Mouse (Mus musculus) bone marrow macrophage, adult 2 months (primary cell): ENCODE results near the gene Actr10. TPM values are rescaled to one million over a fixed set of nuclear protein-coding genes. Genes with fewer than 3 reads are reported as not detected.

Source experiments
- H3K27ac ChIP-seq: 2 replicates; pipeline ENCODE4 v1.5.1; 2012; ENCODE audit warnings: low read depth, low read length; ENCODE audit not compliant: insufficient read depth
- H3K4me1 ChIP-seq: 2 replicates; pipeline ENCODE4 v1.6.1; 2012; ENCODE audit warnings: low read length; ENCODE audit not compliant: control insufficient read depth, insufficient read depth
- H3K4me3 ChIP-seq: 2 replicates; pipeline ENCODE4 v1.5.1; 2012; ENCODE audit warnings: mild to moderate bottlenecking, low read length, moderate library complexity; ENCODE audit not compliant: insufficient read depth
- CTCF ChIP-seq: IDR thresholded peaks from 2 replicates; pipeline ENCODE4 v1.5.1; 2012; ENCODE audit warnings: low read depth, mild to moderate bottlenecking, low read length, moderate library complexity
- POLR2A ChIP-seq: IDR thresholded peaks from 2 replicates; pipeline ENCODE4 v1.6.1; 2012; ENCODE audit warnings: mild to moderate bottlenecking, low read depth, low read length, borderline replicate concordance
- polyA plus RNA-seq: library from polyadenylated mRNA; stranded (reverse); fragments of >200 nt; gene quantifications from 2 replicates; pipeline ENCODE4 v1.2.4, GENCODE M21; 2012; ENCODE audit not compliant: missing spikeins, insufficient read depth, insufficient read length

Actr10 gene
- polyA plus RNA-seq, 1 experiment, result 114 TPM

GRCm38 (mm10) chr12:70975891-70976290, 38.2 kb downstream of the Actr10 start:
- H3K4me3 ChIP-seq, result peak overlapping the region; percentile 72
- H3K27ac ChIP-seq, result no peak overlapping the region
- peaks cover 11% of the 10 kb centered on the region for H3K4me1 ChIP-seq
- no peak for TF ChIP-seq CTCF
- TF ChIP-seq POLR2A, result no peak

DNA sequence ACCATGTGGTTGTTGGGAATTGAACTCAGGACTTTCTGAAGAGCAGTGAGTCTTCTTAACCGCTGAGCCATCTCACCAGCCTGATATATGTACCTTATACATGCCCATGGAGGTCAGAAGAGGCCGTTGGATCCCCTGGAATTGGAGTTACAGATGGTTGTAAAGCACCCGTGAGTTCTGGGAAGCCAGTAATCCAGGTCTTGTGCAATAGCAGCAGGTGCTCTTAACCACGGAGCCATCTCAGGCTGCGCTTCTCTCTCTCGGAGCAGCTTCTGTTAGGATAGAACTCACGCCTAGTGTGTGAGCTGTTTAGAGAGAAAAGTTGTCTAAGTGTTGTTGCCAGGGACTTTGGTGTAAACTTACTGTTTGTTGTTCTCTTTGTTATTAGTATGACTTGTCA, 40.7 kb downstream of the Actr10 start:
- H3K4me1 ChIP-seq, result peaks cover 11% of the 10 kb centered on the region
- no peak overlapping the region for H3K4me3 ChIP-seq
- TF ChIP-seq POLR2A (no peak), CTCF (no peak)
- no peak overlapping the region for H3K27ac ChIP-seq

DNA sequence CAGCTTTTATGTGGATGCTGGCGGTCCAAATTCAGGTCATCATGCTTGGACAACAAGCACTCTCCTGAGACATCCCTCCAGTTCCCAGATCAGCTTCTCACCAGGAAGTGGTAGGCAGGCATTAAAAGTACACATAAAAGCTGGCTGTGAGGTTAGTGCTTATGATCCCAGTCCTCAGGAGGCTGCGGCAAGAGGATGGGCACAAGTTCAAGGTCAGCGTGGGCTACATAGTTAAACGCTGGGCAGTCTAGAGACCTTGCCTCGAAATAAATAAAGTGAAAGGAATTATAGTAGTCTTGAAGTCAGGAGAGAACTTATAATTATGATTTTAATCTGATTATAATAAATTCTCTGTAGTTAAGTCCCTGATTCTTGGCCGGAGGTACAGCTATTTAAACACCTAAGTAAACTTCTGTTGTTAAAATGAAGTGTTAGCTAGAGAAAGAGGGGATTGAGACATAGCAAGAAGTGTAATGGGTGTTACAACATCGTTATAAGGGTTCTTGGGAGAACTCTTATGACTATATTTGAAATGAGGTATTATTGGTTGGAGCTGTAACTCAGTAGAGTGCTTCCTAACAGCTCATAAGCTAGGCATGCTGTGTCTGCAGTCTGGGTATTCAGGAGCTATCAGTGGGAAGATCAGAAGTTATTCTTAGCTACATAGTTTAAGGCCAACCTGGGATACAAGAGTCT, 47.3 kb downstream of the Actr10 start:
- TF ChIP-seq POLR2A (no peak), CTCF (no peak)
- no peaks in the 10 kb centered on the region for H3K4me1 ChIP-seq
- H3K4me3 ChIP-seq, result no peak overlapping the region
- no peak overlapping the region for H3K27ac ChIP-seq

DNA sequence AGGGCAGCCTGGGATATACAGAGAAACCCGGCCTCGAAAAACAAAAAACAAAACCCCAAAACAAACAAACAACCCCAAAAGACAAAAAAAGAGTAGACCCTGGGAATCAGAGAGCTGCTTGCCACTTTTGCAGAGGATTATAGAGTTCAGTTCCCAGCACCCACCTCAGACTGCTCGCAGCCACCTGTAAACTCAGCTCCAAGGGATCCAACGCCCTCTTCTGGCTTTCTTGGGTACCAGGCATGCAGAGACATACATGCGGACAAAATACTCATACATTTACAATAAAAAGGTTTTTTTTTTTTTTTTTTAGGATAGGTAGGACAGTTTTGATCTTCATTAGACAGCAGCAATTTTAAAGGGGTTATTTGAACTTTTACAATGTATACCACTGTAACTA, 59.6 kb downstream of the Actr10 start:
- H3K27ac ChIP-seq, result no peak overlapping the region
- no peak for TF ChIP-seq CTCF
- no peak for TF ChIP-seq POLR2A
- H3K4me1 ChIP-seq, result peaks cover 37% of the 10 kb centered on the region
- no peak overlapping the region for H3K4me3 ChIP-seq

DNA sequence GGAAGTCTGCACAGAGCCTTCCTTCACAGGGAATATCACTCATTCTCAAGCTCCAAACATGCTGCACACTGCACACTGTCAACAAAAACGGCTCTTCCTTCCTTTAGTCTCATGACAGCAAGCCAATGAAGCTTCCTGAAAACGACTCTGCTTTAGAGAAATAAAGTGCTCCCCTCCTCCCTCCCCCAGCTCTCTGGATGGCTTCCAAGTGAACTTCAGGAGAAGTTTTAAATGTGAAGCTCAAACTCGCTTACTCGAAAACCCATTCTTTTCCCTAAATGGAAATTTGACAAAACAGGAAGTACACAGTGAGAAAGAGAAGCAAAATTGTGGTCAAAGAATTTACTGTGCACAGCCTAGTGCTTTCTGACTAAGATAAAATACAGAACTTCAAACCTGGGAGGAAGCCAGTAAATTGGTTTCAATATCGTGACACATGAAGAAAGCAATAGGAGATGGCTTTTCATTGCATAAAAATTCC, 61.8 kb downstream of the Actr10 start:
- Histone ChIP-seq H3K4me1 (peaks cover 48% of the 10 kb centered on the region), H3K4me3 (peak overlapping the region; percentile 43), H3K27ac (peak overlapping the region; percentile 100)
- TF ChIP-seq POLR2A, result no peak
- TF ChIP-seq CTCF, result no peak

DNA sequence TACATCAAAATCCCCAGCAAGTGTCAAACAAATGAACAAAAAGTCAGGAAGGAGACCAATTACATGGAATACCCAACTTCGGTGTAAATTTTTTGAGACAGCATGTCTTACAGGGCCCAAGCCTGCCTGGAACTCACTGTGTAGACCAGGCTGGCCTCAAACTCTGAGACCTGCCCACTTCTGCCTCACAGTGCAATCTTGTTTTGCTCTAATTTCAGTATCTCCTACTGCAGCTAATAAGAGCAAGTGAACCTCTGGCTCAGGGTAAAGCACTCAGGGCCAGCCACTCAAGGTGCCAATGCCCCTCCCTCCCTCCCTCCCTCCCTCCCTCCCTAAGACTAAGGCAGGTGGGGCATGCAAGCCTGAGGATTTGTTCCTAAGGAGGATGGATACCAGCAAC, 62.7 kb downstream of the Actr10 start:
- TF ChIP-seq POLR2A (no peak), CTCF (no peak)
- peak overlapping the region; percentile 100 for H3K27ac ChIP-seq
- H3K4me1 ChIP-seq, result peaks cover 55% of the 10 kb centered on the region
- H3K4me3 ChIP-seq, result peak overlapping the region; percentile 31

GRCm38 (mm10) chr12:71001456-71001855, 63.8 kb downstream of the Actr10 start:
- no peak for TF ChIP-seq POLR2A
- TF ChIP-seq CTCF, result no peak
- Histone ChIP-seq H3K27ac (peak overlapping the region; percentile 33), H3K4me1 (peaks cover 64% of the 10 kb centered on the region), H3K4me3 (no peak overlapping the region)

- TF ChIP-seq CTCF, result no peak
- no peak for TF ChIP-seq POLR2A
- no peak overlapping the region for H3K4me3 ChIP-seq
- peak overlapping the region; percentile 11 for H3K27ac ChIP-seq
- peaks cover 65% of the 10 kb centered on the region for H3K4me1 ChIP-seq
Observed at GRCm38 (mm10) chr12:71003760-71004426, 66.2 kb downstream of the Actr10 start.

DNA sequence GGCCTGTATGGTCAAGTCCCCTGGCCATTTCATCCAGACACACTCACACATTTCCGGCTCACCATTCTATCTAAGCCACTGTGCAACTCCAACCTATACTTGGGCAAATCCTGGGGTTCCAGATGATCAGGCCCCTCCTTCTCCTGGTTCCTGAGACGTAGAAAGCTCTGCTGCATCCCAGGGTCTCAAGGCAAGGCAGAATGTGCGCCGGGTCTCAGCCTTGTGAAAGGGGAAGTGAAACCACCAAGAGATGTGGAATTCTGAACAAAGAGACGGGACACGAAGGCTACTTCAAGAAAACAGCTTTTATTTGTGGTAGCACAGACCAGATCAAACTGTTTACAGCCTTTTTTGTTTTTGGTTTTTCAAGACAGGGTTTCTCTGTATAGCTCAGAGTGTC, 68.5 kb downstream of the Actr10 start:
- Histone ChIP-seq H3K4me1 (peaks cover 53% of the 10 kb centered on the region), H3K27ac (peak overlapping the region; percentile 63), H3K4me3 (no peak overlapping the region)
- TF ChIP-seq POLR2A (no peak), CTCF (no peak)

GRCm38 (mm10) chr12:71006901-71007300, 69.2 kb downstream of the Actr10 start:
- peaks cover 46% of the 10 kb centered on the region for H3K4me1 ChIP-seq
- TF ChIP-seq CTCF (no peak), POLR2A (no peak)
- H3K27ac ChIP-seq, result peak overlapping the region; percentile 60
- H3K4me3 ChIP-seq, result no peak overlapping the region

DNA sequence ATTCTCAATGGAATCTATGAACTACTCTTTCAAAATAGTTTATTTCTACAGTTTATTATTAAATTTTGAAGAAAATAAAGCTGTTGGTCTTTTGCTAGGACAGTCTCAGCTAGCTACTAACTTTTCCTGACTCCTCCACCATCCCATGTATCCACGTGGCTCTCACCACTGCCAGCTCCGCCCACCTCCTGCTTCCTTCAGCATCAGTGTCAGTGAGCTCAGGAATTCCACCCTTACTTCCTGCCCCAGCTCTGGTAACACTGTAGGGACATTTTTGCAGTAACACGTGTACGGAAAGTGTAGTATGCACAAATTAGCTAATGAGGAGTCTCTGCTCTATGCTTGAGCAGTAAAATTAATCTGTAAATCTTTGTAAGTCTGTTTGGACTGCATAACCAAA, 72.1 kb downstream of the Actr10 start:
- peaks cover 41% of the 10 kb centered on the region for H3K4me1 ChIP-seq
- no peak overlapping the region for H3K27ac ChIP-seq
- no peak for TF ChIP-seq POLR2A
- no peak for TF ChIP-seq CTCF
- no peak overlapping the region for H3K4me3 ChIP-seq

Other genes starting within 250 kb of the Actr10 start
- gene Frmd6, start 112.3 kb upstream of the Actr10 start, polyA plus RNA-seq, result 7.2 and 8.1 TPM in 2 replicates
- 153 and 169 TPM in 2 replicates for gene Psma3, start 36.8 kb downstream of the Actr10 start, polyA plus RNA-seq
- 68.0 and 78.1 TPM in 2 replicates for gene Arid4a, start 78.1 kb downstream of the Actr10 start, polyA plus RNA-seq
- gene Tomm20l, start 173.6 kb downstream of the Actr10 start, polyA plus RNA-seq, result not detected in 2 replicates
- gene Timm9, start 198.8 kb downstream of the Actr10 start, polyA plus RNA-seq, result 19.8 and 23.2 TPM in 2 replicates
- gene 2700049A03Rik, start 199.0 kb downstream of the Actr10 start, polyA plus RNA-seq, result 6.5 and 6.8 TPM in 2 replicates